Mouse (Mus musculus): ENCODE data around the gene Cd59a. TPM values are rescaled to one million over a fixed set of nuclear protein-coding genes. Genes with fewer than 3 reads are reported as not detected.

Gene Cd59a
- 0.23 TPM for polyA plus RNA-seq (2017; shearing (Covaris generic))

GRCm38 (mm10) chr2:104095741-104096213 is at the start of gene Cd59a:
Gene Cd59a (plus strand): TSS chr2:104095801.

GRCm38 (mm10) chr2:104065526-104065925 is 30.1 kb upstream of the Cd59a start, which contains the start of gene Gm10912:
Gene Gm10912 (plus strand): TSS chr2:104065826.

GRCm38 (mm10) chr2:104068450-104068849 is 27.2 kb upstream of the Cd59a start, which contains the start of gene Gm10799:
Gene Gm10799 (minus strand): TSS chr2:104068550.

GRCm38 (mm10) chr2:104069704-104070185 is 25.9 kb upstream of the Cd59a start, which contains the start of gene Cd59b:
Gene Cd59b (plus strand): TSS chr2:104069849.

GRCm38 (mm10) chr2:104122505-104123378 is 27.1 kb downstream of the Cd59a start, which contains the start of gene A930018P22Rik:
Gene A930018P22Rik (plus strand): TSS chr2:104122769.

Other genes starting within 250 kb of the Cd59a start
- 0.54 TPM for gene Lmo2, start 137.8 kb upstream of the Cd59a start, polyA plus RNA-seq (2017; shearing (Covaris generic))
- 57.4 TPM for gene Fbxo3, start 68.1 kb upstream of the Cd59a start, polyA plus RNA-seq (2017; shearing (Covaris generic))
- 4.9 TPM for gene 4931422A03Rik, start 67.4 kb upstream of the Cd59a start, polyA plus RNA-seq (2017; shearing (Covaris generic))
- gene Gm10912, start 30.0 kb upstream of the Cd59a start, polyA plus RNA-seq (2017; shearing (Covaris generic)): 0.29 TPM
- not detected for gene Gm10799, start 27.3 kb upstream of the Cd59a start, polyA plus RNA-seq (2017; shearing (Covaris generic))
- not detected for gene Cd59b, start 26.0 kb upstream of the Cd59a start, polyA plus RNA-seq (2017; shearing (Covaris generic))
- gene A930018P22Rik, start 27.0 kb downstream of the Cd59a start, polyA plus RNA-seq (2017; shearing (Covaris generic)): not detected

All from inflammation-experienced regulatory T-cells, adult 16 weeks (primary cell).